Mouse (Mus musculus): ENCODE measurements around the gene Mrps18c. TPM values are rescaled to one million over a fixed set of nuclear protein-coding genes. Genes with fewer than 3 reads are reported as not detected.

The Mrps18c gene
- 10 to 100 TPM; 68.3 to 83.5 TPM for total RNA-seq (2021)
- long read RNA-seq, experiment 1, transcript Mrps18c-201 (6 exons, 638 nt): major isoform, 37 of 42 reads
- long read RNA-seq, experiment 1, partial matches to known transcripts: 0 of 42 reads
- long read RNA-seq, experiment 1, other reads (novel, unspliced or antisense): 2 of 42 reads
- long read RNA-seq, experiment 2, transcript Mrps18c-201 (6 exons, 638 nt): major isoform, 22 of 22 reads
- long read RNA-seq, experiment 2, partial matches to known transcripts: 0 of 22 reads
- long read RNA-seq, experiment 2, other reads (novel, unspliced or antisense): 0 of 22 reads

DNA sequence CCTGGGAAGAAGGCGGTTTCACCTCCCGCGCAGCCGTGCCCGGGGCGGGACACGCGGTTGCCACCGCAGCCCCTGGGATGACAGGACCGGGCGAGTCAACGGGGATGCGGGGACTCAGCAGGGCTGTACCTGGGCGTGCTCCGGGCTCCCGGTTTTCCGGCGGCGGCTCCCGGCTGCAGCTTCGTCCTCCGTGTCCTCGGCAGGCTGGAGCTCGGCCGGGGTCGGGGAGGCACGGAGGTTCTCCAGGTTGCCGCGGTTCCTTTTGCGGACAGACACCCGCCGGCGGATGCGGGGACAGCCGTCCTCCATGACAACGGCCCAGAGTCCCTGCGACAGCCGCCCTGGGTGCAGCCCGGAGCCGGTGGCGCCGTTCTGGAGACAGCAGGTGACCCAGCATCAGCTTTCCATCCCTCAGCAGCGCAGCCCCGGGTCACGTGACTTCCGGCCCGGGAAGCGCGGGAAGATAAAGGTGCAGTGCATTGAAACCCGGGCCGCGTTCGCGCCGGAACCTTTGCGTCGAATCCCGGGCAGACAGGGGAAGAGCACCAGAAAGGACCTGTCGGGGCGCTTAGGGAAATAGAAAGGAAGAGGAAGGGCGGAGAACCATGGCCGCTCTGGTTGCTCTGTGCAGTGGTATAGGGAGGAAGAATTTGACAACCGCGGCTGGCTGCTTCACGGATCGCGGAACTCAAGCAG lies at the start of gene Mrps18c, which contains the start of gene Helq:
TSS of gene Mrps18c (plus strand) at position 463 of the 696 bp plus-strand sequence.
TSS of gene Helq (minus strand) at position 434 of the 696 bp plus-strand sequence.
- peak; percentile 87 for DNase-seq

GRCm38 (mm10) chr5:100750617-100751255 lies 47.7 kb upstream of the Mrps18c start:
- no peak for DNase-seq

DNA sequence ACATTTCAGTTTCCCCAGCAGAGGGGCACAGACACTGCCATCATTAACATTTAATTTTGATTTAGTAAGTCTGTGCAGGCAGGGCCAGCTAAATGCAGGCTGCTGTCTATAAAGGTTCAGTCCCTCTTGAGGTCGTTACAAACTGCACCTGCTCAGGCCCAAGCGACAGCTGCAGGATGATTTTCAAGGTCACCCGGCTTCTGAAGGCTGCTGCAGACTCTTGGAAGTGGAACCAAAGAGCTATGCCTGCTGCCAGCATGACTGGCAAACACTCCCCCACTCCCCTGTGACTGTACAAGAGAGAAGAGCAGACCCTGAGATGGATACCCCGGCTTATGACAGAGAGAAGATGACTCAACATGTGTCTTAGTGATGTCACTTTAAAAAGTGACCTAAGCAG lies 46.8 kb upstream of the Mrps18c start:
- no peak for DNase-seq

DNA sequence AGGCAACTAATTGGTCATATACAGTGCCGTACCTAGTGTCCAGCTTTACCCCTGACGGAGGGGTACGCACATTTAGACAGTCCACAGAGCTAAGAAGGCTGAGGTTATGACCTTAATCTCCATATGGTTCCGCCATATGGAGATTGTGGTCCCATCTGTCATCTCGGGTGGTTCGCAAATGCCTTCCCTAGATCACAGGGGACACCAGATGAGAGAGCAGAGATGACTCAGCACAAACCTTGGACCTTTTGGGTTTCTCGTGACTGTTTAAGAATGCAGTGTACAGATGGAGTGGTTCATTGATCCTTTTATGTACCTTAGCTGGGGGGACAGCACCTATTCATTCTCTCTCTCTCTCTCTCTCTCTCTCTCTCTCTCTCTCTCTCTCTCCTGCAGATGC lies 45.0 kb upstream of the Mrps18c start:
- DNase-seq: no peak

GRCm38 (mm10) chr5:100758121-100758520 lies 40.3 kb upstream of the Mrps18c start:
- DNase-seq: no peak

DNA sequence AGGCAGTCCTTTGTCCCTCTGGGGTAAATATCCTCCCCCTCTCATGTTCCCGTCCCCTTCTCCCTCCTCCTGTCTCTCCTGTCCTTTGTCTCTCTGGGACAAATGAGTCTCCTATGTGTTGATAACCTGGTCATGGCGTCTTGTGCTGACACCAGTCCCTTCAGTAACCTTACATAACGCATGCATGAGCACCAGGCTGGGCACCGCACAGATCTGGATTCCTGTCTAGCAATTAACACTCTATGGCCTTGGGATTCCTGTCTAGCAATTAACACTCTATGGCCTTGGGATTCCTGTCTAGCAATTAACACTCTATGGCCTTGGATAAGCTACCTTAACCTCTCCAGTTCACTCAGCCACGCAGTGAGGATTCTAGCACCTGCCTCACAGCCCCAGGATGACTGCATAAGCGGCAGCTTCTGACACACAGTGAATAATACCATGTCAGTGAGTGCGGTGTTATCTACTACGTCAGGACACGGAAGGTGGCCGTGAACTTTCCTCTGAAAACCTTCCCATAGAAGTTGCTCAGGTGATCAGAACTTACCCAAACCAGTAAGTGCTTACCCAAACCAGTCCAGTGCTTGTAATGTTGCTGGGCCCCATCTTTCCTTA lies 38.3 kb upstream of the Mrps18c start:
- DNase-seq: no peak

DNA sequence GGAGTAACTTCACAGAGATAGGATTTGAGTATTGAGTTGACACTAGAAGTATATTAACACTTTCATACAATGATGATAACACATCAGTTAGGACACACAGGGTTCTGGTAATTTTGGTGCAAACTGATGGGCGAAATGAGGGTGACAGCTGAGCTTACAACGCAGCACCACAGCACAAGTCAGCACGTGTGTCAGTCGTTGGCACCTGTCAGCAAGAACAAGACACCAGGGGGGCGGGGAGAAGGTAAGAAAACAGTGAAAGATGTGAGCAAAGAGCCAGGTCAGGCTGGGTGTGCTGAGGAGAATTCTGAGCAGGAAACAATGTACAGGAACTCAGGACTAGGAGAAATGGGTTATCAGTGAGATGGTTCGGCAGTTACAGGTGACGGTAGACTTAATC lies 36.7 kb upstream of the Mrps18c start:
- DNase-seq: no peak

- DNase-seq: no peak
Observed at GRCm38 (mm10) chr5:100766026-100766425, 32.4 kb upstream of the Mrps18c start.

DNA sequence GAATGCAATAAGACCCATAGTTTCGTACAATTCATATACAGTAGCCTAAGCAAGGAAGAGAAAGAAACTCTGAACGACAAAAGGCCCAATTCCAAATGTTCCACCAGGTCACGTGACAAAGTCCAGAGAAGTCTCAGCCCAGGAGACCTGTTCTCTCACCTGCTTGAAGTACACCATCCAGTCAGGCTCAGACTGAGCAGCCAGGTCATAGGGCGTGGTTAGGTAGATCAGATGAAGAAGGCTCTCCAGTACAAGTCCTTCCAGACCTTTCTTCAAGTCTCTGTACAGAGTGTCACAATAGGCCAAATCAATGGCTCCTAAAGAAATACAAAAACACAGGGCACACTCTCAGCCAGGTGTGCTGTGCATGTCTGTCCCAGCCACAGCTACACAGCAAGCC lies 26.9 kb upstream of the Mrps18c start:
- DNase-seq: no peak

GRCm38 (mm10) chr5:100775778-100776404 lies 22.5 kb upstream of the Mrps18c start:
- DNase-seq: no peak

GRCm38 (mm10) chr5:100776900-100777299 lies 21.5 kb upstream of the Mrps18c start:
- no peak for DNase-seq

DNA sequence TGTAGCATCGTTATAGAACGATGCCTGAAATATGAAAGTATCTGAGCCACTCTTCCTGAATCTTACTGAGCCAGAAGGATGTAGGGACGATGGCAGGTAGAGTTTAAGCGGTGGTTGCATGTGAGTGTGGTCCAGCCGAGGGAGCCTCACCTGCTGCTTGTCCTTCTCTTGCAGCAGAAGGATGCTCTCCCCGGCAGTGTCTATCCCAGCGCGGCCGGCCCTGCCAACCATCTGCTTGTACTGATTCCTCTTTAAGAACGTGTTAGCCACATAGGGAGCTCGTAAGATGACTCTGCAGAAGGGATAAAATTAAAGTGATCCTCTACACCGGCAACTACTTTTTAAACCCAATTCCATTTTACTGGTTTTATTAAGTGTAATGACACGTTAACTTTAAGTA lies 19.4 kb upstream of the Mrps18c start:
- DNase-seq: no peak

DNA sequence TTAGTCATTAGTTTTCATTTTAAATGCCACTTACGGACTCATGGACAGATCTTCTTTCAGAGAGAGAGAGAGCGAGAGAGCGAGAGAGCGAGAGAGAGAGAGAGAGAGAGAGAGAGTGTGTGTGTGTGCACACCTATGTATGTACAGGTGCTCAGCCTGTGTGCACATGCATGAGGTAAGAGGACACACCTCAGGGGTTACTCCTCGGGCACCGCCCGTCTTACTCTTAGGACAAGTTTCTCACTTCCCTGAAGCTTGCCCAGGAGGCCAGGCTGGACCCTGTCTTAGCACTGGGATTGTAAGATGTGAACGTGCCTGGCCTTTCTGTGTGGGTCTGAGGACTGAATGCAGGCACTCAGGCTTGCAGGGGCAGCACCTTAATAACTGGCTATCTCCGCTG lies 10.9 kb upstream of the Mrps18c start:
- no peak for DNase-seq

GRCm38 (mm10) chr5:100792261-100792660 lies 6.2 kb upstream of the Mrps18c start:
- no peak for DNase-seq

DNA sequence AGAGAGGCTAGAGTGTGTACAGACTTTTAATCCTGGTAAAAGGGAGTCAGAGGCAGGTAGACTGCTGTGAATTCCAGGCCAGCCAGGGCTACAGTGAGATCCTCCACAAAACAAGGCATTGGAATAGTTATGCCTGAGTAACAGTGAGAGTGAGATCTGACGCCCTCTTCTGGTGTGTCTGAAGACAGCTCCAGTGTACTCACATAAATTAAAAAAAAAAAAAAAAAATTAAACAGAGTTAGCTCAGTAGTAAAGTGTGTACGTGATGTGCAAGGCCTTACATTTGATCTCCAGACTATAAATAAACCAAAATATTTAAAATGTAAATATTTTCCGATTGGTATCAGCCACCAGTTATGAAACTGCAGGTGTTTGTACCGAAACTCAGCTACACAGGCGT lies 4.3 kb upstream of the Mrps18c start:
- no peak for DNase-seq

DNA sequence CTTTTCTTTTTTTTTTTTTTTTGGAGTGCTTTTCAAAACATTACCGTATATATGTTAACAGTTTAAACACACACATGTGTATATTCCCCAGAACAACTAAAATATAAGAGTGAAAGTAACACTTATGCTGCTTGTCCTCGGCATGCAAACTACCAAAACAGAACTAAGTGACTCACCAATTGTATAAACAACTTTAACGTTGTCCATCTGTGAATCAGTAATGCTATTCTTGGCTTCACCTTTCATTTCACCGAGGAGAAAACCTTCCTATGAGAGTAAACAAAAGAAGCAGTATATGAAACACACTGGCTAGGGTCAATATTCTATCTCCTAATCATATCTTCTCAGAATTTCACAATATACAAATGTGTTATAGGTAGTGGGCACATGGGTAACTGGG lies 19.9 kb downstream of the Mrps18c start:
- DNase-seq: no peak

GRCm38 (mm10) chr5:100819568-100820480 lies 21.4 kb downstream of the Mrps18c start:
- DNase-seq: no peak

DNA sequence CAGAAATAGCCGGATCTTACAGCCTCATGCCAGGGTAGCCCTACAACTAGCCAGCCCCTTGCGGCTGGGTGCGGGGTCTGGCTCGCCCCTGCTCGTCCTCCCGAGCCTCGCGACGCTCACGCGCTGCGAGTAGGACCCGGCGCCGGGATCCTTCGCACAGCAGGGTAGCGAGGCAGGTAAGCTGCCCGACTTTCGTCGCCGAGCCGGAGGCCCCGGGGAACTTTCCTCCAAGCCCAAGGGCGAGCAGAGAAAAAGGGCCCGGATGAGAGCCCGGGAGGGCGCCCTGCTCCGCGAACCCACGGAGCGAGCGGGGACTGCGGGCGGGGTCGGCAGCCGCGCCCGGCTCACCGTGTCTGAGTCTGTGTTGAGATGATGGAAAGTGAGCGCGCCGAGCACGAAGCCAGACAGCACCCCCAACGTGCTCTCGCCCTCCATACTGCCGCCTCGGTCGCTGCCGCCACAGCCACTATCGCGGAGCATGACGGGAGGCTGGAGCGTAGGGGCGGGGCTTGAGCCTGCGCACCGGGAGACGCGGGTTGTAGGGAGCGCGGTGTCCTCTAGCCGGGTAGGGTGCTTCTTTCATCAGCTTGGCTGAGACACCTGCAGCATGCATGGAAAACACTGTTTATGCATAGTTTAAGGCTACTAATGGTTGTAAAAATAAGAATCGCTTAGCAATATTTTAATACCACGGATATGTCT lies 22.2 kb downstream of the Mrps18c start, which contains the start of gene Abraxas1:
TSS of gene Abraxas1 (minus strand) at position 483 of the 702 bp plus-strand sequence.
- DNase-seq: peak; percentile 83

GRCm38 (mm10) chr5:100821375-100821774 lies 22.9 kb downstream of the Mrps18c start:
- no peak for DNase-seq

DNA sequence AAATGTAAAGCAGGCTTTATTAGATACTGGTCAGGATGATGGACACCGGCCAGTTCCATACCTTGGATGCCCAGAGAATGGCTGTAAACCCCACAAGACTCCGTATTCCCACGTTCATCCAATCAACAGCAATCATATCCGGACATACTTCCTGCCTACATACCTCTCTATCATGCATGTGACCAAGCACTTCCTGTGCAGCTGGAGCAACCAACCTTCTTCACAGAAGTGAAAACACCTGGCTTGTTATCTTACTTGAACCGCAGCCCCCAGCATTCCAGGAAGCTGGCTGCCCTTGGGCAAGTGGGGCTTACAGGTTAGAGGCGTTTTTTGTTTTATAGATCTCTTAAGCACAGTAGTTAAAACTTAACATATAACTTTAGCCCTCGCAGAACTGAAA lies 24.4 kb downstream of the Mrps18c start:
- no peak for DNase-seq

GRCm38 (mm10) chr5:100825975-100826374 lies 27.5 kb downstream of the Mrps18c start:
- DNase-seq: no peak
